Mouse (Mus musculus) adrenal gland, adult 10 weeks (tissue): ENCODE measurements around the gene Fasl. TPM values are rescaled to one million over a fixed set of nuclear protein-coding genes. Genes with fewer than 3 reads are reported as not detected.

ENCODE experiments used
- polyA plus RNA-seq: library from polyadenylated mRNA; stranded (reverse); fragments of 350-450 nt; fragmentation: Illumina TruSeq; extraction: RNeasy Lipid Tissue Mini Kit (QIAGEN cat#74804); gene quantifications from one replicate; pipeline ENCODE4 v1.2.3, GENCODE M21; 2014; ENCODE audit warnings: low read depth, low replicate concordance

Gene Fasl
- 0.41 TPM for polyA plus RNA-seq

GRCm38 (mm10) chr1:161788339-161788738, at the start of gene Fasl:
Fasl (minus strand) TSS chr1:161788495.

Other genes starting within 250 kb of the Fasl start
- 169 TPM for gene Suco, start 88.2 kb upstream of the Fasl start, polyA plus RNA-seq
- gene Pigc, start 180.7 kb upstream of the Fasl start, polyA plus RNA-seq, result 21.5 TPM
- not detected for gene 4930558K02Rik, start 191.1 kb upstream of the Fasl start, polyA plus RNA-seq